Mouse (Mus musculus): ENCODE results near the gene Eif3f. TPM values are rescaled to one million over a fixed set of nuclear protein-coding genes. Genes with fewer than 3 reads are reported as not detected.

The Eif3f gene
- total RNA-seq, 2 experiments from 2014 or later, result 160 to 173 TPM

DNA sequence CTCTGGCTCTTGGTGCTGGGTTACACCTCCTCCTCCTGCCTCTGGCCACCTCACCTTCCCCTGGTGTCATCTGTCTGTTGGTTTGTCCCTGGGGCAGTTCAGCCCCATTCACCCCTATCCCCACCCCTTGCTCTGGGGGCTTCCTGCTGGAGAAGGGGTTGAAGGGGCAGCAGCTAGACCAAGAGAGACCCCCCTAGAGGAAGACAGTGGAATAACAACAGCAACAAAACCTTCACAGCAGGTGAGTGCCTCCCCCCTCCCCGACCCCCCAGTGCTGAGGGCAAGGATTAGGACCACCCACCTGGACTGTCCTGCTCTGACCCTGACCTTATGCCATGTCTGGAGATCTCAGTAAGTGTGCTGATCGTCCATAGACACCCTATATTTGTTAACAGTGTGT is 31.8 kb downstream of the Eif3f start:
- no peak for DNase-seq
- intact Hi-C loops (cut with DNase I), result loop anchor here (5.0 kb wide), 1 partner anchor 56 kb away; no protein-coding TSS in a partner anchor

DNA sequence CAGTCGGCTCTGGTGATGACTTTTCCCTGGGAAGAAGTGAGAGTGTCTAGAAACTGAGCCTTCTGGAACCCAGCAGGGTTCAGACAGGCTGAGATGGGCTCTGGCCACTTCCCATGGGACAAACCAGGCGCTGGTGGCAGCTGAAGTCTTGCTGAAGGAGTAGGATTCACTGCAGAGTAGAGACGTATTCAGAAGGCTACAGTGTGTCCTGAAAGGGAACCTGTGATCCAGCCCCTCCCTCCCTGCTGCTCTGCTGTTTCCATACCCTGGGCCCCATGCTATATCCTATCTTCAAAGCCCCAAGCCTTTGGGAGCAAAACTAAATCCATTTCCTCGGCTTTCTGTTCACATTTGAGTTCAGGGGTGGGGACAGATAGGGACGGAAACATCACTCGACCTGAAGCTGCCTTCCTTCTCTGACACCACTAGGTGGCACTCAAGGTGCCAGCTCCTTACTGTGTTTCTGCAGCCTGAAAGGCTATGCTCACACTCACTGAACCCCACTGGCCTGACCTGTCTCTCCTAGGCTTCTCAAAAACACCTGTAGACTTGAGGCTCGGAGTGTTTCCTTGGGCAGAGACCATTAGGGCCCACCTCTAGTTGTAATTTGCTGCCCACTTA is 32.6 kb downstream of the Eif3f start:
- intact Hi-C loops (cut with DNase I), result loop anchor here (5.0 kb wide), 1 partner anchor 55 kb away; no protein-coding TSS in a partner anchor
- DNase-seq, result peak; percentile 60

DNA sequence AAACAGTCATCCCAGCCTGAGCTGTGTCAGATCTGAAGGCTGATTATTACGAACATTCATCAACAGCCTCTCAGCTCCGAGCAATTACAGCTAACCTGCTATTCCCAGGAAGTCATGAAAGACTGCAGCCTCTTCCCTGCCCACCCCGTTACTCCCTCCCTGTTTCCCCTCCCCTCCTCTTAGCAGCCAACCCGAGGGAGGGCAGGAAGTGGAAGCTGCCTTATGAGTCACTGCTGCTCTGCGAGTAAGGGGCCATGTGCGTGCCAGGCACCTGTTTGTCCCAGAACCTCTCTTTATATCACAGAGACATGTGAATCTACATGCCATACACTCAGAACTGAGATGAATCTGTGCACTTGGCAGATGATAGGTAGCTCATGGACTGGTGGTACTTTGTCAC is 34.0 kb downstream of the Eif3f start:
- DNase-seq, result no peak
- intact Hi-C loops (cut with DNase I), result loop anchor here (5.0 kb wide), 1 partner anchor 54 kb away; no protein-coding TSS in a partner anchor

DNA sequence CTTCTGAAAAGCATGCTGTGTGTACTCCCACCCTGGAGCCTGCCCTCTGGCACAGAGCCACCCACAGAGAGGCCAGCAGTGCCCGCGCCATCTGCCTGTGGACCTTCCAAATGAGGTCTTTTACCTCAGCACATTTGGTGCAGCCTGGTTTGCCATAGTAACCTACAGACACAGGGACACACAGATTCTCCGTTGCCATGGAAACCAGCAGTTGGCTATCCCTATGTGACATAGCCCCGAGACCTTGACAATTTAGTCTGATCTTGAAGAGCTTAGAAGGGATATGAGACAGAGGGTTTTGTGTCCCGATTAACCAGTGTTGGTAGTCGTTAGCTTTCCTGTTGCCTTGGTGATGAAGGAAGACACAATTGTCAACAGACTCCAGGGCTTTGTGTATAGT is 38.1 kb downstream of the Eif3f start:
- peak; percentile 90 for DNase-seq
- intact Hi-C loops (cut with DNase I), result no loop called here

DNA sequence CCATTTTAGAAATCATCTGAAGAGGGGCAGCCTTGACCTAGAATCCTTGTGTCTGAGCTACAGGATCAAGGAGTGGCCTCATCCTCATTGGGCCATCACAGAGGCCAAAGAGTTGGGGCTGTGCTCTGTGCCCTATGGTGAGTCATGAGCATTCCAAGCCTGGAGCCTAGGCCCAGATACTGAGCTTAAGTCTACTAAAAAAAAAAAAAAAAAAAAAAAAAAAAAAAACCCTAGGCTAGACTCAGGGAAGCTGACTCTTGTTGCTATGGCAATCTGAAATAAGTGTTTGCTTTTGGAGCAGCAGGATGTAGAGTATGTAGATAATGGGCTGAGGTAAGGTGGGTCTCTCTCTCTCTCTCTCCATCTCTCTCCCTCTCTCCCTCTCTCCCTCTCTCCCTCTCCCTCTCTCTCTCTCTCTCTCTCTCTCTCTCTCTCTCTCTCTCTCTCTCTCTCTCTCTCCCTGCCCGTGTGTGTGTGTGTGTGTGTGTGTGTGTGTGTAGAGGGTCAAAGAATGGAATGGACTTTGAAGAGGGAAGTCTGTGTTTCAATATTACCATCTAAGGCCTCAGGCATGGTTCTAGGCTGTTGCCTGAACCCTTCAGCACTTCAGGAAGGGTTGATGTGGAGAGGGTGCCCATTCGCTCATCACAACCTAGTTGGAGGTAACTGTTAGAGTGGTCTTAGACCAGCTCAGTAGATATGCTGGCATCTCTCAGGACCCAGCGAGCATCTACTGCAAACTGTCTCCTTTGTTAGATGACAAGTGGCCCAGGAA is 51.9 kb downstream of the Eif3f start:
- intact Hi-C loops (cut with DNase I), result no loop called here
- DNase-seq, result no peak

DNA sequence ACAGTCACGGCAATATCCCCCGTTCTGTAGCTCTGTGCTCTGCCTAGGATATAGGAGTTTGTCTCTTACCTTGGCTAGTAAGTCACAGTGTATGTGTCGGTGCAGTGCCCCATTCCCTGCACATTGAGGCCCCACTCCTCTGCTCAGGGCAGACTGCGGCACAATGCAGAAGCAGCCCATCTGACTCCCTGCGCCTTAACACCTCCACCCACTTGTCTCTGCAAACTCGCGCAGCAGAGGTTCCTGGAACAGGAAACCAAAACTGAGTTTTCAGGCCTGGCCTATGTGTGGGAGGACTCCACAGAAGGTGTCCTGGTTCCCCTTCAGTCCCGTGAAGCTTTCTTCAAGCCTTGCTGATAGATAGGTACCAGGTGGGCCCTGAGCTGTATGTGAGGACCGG is 57.0 kb downstream of the Eif3f start:
- intact Hi-C loops (cut with DNase I), result no loop called here
- no peak for DNase-seq

Other genes starting within 250 kb of the Eif3f start
- gene Olfr512, start 221.1 kb upstream of the Eif3f start, total RNA-seq (2021), result not detected
- gene Olfr513, start 183.4 kb upstream of the Eif3f start, total RNA-seq (2021), result not detected
- not detected for gene Olfr514, start 108.4 kb upstream of the Eif3f start, total RNA-seq (2021)
- not detected for gene Olfr516, start 83.9 kb upstream of the Eif3f start, total RNA-seq (2021)
- gene Olfr517, start 62.0 kb upstream of the Eif3f start, total RNA-seq (2021), result not detected
- not detected for gene Olfr518, start 49.4 kb upstream of the Eif3f start, total RNA-seq (2021)
- not detected for gene Olfr519, start 40.0 kb upstream of the Eif3f start, total RNA-seq (2021)
- gene Nlrp10, start 4.2 kb upstream of the Eif3f start, total RNA-seq (2021), result under 1 TPM; 0.14 to 0.18 TPM
- gene Tub, start 15.9 kb downstream of the Eif3f start, total RNA-seq (2021), result 100 to 1,000 TPM; 186 to 189 TPM
- 10 to 100 TPM; 37.8 to 39.4 TPM for gene Ric3, start 148.9 kb downstream of the Eif3f start, total RNA-seq (2021)
- 10 to 100 TPM; 46.0 to 48.5 TPM for gene Lmo1, start 240.8 kb downstream of the Eif3f start, total RNA-seq (2021)